Mouse (Mus musculus) mouse embryonic stem cell (cell line): ENCODE data around the gene Lactb.

Experiments
- in situ Hi-C, 2 experiments: fragments of 300-500 bp; cut with MboI; formaldehyde crosslinking; loops; 1 replicate in 1 of 2; 3 replicates in 1 of 2; pipeline ENCODE4 v1.14.3; 2019 to 2020; ENCODE audit warnings: low sequenced_read_pairs in 2 of 2, low pct_unique_long_range_greater_than_20kb in 1 of 2, mixed read lengths in 1 of 2; ENCODE audit not compliant: unreplicated experiment in 1 of 2

Lactb gene

GRCm38 (mm10) chr9:66988198-66988887 lies 13.1 kb upstream of the Lactb start:
- in situ Hi-C loops, result no loop called here

DNA sequence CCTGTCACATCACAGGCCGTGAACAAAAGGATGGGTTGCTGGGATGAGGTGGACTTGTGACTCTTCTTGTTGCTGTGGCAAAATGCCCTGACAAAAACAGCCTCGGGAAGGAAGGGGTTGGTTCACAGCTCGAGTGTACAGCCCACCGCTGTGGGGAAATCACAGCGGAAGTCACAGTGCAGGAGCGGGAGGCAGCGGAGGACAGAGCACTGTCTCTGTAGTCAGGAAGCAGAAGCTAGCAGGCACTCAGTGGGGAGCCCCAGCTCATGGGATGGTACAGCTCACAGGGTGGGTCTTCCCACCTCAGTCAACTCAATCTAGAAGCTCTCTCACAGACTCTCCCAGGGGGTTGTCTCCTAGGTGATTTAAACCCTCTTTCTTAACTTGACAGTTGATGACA lies 10.1 kb upstream of the Lactb start:
- in situ Hi-C loops, result no loop called here

DNA sequence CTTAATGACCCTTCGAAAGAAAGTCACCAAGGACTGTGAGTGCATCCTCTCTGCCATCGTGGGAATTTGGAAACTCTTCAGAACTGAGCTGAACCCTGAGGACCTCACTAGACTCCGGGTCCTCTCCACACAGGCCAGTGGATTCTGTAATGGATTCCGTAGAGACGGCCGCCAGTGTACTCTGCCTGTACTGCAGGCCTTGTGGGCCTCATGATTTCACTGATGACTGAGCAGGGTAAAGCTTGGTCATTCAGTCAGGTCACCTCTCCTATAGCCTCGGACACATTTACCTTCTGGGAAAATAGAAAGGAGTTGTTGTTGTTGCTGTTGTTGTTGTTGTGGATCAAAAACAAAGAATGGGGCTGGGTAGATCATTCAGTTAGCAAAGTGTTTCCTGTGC lies 6.8 kb upstream of the Lactb start:
- in situ Hi-C loops, result no loop called here

GRCm38 (mm10) chr9:66980458-66980857 lies 5.2 kb upstream of the Lactb start:
- in situ Hi-C loops, result no loop called here

DNA sequence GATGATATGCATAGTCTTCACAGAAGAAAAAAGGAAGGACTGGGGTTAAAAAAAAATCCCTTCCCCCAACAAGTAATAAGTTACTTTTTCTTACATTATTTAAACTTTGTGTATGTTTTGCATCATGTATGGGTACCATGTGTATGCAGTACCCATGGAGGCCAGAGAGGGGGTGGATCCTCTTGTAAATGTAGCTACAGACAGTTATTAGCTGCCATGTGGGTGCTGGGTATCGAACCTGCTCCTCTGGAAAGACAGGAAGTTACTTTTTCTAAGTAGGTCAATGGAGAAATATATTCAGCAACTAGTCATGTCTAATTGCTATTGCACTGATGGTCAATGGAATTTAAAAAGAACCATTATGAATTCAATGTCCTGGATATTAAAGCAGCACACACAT lies 3.2 kb upstream of the Lactb start:
- in situ Hi-C loops, result no loop called here

GRCm38 (mm10) chr9:66977982-66978381 lies 2.7 kb upstream of the Lactb start:
- in situ Hi-C loops, result no loop called here

DNA sequence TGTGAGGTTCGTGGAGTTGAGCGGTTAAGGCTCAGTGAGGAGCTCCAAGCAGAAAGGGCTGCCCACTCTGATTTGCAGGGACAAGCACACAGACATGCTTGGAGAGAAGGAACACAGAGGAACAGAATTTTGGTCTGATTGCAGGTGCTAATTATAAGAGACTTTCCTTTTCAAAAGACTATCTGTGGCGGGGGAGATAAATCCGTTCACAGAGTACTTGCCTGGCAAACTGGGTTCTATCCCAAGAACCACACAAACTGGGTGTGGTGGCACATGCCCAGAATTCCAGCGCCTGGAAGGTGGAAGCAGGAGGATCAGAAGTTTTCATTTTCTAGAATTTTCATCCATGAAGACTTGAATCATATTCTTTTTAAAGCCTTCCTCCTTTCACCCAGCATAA lies 1.8 kb upstream of the Lactb start:
- in situ Hi-C loops, result no loop called here

- in situ Hi-C loops, result no loop called here
Observed at GRCm38 (mm10) chr9:66974721-66975225, 511 bp downstream of the Lactb start.

GRCm38 (mm10) chr9:66971116-66971515 lies 4.2 kb downstream of the Lactb start:
- in situ Hi-C loops, result no loop called here

GRCm38 (mm10) chr9:66967492-66967891 lies 7.8 kb downstream of the Lactb start:
- in situ Hi-C loops, result no loop called here

- in situ Hi-C loops, result no loop called here
Observed at GRCm38 (mm10) chr9:66961478-66961877, 13.8 kb downstream of the Lactb start.

GRCm38 (mm10) chr9:66957451-66957850 lies 17.8 kb downstream of the Lactb start:
- in situ Hi-C loops, result no loop called here

DNA sequence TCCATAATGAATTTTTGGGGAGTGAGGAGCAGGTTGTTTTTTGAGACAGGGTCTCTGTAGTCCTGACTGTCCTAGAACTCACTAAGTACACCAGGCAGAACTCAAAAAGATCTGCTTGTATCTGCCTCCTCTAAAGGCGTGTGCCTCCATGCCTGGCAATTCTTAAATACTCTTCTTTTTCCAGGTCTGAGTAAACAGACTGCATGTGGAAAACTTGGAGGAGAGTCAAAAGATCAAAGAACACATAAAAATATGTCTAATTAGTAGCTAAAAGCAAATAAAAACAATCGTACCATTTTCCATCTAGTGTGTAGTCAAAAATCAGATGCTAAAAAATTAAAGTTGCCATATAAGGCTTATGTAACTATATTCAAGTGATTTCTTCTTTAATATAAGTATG lies 22.4 kb downstream of the Lactb start:
- in situ Hi-C loops, result no loop called here

DNA sequence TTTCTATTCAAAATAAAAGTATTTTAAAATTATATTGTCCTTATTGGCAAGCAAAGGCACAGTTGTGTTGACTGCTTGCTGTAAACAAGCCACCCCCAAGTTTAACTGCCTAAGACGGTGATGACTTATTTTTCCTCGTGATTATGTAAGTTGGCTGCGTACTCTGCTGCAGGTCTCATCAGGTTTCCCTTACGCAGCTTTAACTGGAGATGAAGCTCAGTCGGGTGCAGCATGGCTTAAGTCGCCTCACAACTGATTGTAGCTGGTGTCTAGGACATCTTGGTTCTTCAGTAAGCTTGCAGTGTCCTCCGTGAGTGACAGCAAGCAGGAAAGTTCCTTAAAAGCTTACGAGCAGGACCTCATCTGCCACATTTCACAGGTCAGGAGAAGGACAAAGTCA lies 23.0 kb downstream of the Lactb start:
- in situ Hi-C loops, result no loop called here

DNA sequence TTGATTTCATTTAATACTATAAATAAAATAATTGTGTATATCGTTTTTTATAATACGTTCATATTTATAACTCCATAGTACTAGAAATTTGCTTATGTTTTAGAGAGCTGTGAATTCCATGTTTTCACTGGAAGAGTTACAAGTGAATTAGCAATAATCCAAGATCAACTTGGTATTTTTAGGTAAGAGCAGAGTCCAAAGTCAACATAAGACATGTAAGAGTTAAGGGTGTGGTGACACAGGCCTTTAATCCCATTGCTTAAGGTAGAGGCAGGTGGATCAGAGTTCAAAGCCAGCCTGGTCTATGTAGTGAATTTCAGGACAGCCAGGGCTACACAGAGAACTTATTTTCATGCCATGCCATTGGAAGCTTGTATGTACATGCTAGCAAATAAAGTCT lies 26.7 kb downstream of the Lactb start:
- in situ Hi-C loops, result no loop called here

- in situ Hi-C loops, result no loop called here
Observed at GRCm38 (mm10) chr9:66945647-66946641, 29.3 kb downstream of the Lactb start, which contains the start of gene Rps27l. Rps27l (plus strand) TSS chr9:66946086.

DNA sequence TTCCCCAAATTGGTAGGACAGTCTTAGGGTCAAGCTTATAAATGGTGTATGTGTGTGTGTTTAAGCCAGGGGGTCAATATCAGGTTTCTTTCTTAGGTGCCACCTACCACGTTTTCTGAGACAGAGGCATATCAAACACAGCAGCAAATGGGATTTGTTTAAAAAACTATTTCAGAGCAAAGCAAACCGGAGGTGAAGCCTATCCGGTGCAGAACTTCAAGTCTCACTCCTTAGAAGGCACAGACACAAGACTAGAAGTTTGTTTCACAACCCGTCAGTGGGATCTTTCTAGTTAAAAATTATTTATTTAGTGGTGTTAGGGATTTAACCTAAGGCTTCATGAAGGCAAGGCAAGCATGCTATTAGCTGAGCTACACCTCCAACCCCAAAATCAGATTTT lies 30.1 kb downstream of the Lactb start:
- in situ Hi-C loops, result no loop called here

DNA sequence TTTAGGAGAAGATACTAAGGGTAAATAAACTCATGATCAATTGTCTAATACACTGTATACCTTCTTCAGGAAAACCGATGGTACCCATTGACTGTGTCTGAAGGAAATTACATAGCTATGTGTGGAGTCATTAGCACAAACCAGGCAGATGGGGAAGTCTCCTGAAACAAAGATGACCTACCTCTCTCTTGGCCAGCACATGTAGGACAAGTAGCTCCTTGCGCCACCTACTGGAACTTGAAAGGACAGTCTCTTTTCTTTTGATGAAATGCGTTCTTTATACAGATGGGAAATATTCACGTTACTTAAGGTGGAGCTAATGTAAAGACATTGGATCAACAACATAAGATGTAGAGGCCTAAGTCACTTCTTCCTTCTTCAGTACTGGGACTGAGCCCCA lies 36.4 kb downstream of the Lactb start:
- in situ Hi-C loops, result no loop called here

- in situ Hi-C loops, result no loop called here
Observed at GRCm38 (mm10) chr9:66937507-66937906, 37.8 kb downstream of the Lactb start.
